Mouse (Mus musculus) heart, postnatal 25 days (tissue): ENCODE measurements around the gene Fgfr2. TPM values are rescaled to one million over a fixed set of nuclear protein-coding genes. Genes with fewer than 3 reads are reported as not detected.

Experiments used
- DNase-seq: peaks from one replicate; pipeline ENCODE4 v3.0.0; 2022; ENCODE audit warnings: low spot score
- intact Hi-C: fragments of 180-260 bp; cut with DNase I; formaldehyde crosslinking; loops from one replicate; pipeline ENCODE4 v1.15.1; 2025
- total RNA-seq, 2 experiments: library from RNA; stranded (reverse); gene quantifications; 2 replicates each; pipeline ENCODE4 v1.2.3; 2021

Fgfr2 gene
- total RNA-seq, 2 experiments from 2014 or later, result 1.7 to 1.8 TPM

- intact Hi-C loops, result loop anchor here (2.0 kb wide), 1 partner anchor 25 kb away; no protein-coding TSS in a partner anchor
- no peak for DNase-seq
Measured at GRCm38 (mm10) chr7:133093731-133094130, 29.4 kb downstream of the Fgfr2 start.

- no peak for DNase-seq
- intact Hi-C loops, result no loop called here
Measured at GRCm38 (mm10) chr7:133090641-133091040, 32.5 kb downstream of the Fgfr2 start.

GRCm38 (mm10) chr7:133089621-133090260, 33.4 kb downstream of the Fgfr2 start:
- DNase-seq, result no peak
- intact Hi-C loops, result no loop called here

DNA sequence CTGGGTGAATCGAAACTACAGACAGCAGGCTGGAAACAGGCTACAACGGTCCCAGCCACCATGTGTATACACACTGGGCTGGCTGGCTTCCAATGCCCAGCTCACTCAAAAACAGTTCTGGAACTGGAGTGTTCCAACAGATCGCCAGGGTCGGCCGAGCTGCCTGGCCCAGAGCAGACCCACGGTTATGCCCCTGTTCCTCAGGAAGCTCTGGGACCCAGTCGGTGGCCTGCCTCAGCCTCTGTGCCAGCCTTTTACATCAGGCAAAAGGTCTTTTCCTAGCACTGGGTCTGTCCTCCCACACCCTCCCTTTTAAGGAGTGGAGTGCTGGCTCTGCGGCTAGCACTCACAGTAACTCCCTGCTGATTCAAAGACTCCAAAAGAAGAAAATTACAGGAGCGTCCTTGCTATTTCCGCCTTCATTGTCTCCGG, 34.3 kb downstream of the Fgfr2 start:
- intact Hi-C loops, result no loop called here
- peak; percentile 39 for DNase-seq

DNA sequence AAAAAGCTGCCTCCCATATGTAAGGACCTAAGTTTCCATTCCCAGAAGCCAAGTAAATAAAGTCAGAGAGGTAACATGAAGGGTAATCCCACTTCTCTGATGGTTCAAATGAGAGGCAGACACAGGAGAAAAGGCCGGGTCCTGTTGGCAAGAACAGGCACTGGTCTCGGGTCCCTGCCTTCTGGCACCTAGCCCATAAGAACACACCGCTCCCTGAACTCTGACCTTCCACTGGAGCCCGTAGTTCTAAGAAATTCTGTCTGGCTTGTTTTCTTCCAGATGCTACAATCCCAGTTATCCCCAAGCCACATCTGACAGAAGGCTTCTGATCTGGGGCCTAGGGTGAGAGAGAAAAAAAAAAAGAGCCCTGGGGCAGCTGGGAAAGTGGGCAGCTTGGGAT, 34.7 kb downstream of the Fgfr2 start:
- intact Hi-C loops, result no loop called here
- DNase-seq, result no peak

GRCm38 (mm10) chr7:133085408-133085807, 37.7 kb downstream of the Fgfr2 start:
- intact Hi-C loops, result no loop called here
- no peak for DNase-seq

DNA sequence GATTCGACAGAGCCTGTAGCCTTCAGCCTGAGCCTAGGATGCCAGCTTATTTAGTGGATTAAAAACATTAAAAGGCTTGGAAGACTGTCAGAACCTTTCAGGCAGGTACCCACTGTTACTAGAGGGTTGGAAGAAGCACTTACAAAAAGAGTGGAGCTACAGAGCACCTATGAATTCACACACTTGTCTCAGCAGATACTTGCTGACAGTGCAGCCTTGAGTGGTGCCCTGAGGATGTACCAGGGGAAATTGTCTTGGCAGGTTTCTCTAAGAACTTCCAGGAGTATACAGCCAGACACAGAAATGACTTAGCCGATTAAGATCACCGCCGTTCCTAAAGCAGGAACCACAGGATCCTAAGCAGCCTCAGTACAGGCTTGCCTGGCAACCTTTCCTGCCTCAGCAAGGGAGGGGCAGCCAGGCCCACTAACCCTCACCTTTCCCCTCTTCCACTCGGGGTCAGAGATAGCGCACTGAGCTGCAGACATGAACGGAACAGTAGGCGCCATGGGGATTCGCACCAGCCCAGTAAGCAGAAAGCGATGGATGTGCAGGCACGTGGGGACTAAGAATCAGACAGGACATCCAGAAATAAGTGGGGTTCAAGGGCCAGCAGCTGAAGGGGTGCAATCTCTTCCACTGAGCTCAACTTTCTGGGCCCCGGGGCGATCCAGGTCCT, 39.1 kb downstream of the Fgfr2 start:
- no peak for DNase-seq
- intact Hi-C loops, result no loop called here

- DNase-seq, result no peak
Measured at GRCm38 (mm10) chr7:133078929-133079328, 44.2 kb downstream of the Fgfr2 start.

GRCm38 (mm10) chr7:133074462-133075133, 48.6 kb downstream of the Fgfr2 start:
- no peak for DNase-seq
- intact Hi-C loops, result loop anchor here (5.0 kb wide), 1 partner anchor 48 kb away; the partner anchor contains the start of genes Ctbp2 and Fgfr2

More at GRCm38 (mm10) chr7:133078929-133079328, 44.2 kb downstream of the Fgfr2 start:
- intact Hi-C loops, result loop anchor here (5.0 kb wide), 1 partner anchor 43 kb away; the partner anchor contains the start of genes Ctbp2 and Fgfr2

- DNase-seq, result no peak
- intact Hi-C loops, result no loop called here
Measured at GRCm38 (mm10) chr7:133073147-133073651, 50.0 kb downstream of the Fgfr2 start.

DNA sequence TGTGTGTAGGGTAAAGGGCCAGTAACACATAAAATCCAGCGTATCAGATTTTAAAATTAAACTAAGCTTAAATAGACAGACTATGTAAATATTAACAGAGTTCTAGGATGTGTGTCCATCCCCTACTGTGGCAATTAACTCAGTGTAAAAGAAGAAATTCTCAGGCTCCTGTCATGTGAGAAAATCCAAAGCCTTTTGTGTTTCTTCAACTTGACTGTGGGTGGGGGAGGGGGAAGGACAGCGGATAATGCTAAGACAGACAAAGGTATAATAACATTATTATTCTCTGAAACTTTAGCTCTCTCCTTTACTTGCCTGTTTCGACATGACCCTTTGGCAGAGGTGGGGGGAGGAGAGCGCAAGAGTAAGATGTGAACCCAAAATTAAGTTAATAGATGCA, 50.6 kb downstream of the Fgfr2 start:
- intact Hi-C loops, result no loop called here
- DNase-seq, result no peak

DNA sequence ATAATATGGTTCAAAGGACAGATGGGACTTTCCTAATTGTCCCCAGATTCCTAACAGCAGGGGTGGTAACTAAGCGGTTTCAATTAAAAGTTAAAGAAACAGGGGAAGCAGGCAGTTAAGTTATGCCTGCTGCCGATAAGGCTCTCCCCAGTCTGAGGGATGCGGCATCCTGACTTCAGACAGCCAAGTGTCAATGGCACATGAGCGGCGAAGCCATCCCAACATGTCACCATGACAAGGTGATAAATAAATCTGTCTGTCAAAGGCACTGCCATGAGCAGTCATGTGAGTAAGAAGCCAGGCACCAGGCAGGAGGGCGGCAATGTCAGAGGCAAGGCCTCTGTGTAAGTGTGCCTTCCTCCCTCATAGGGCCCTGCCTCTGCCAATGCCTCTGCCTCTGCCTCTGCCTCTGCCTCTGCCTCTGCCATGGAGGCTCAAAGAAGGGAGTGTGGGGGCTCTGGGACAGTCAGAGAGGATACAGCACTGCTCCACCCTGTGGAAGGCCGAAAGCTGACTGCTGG, 55.8 kb downstream of the Fgfr2 start:
- intact Hi-C loops, result loop anchor here (2.0 kb wide), 1 partner anchor 35 kb away; no protein-coding TSS in a partner anchor

DNA sequence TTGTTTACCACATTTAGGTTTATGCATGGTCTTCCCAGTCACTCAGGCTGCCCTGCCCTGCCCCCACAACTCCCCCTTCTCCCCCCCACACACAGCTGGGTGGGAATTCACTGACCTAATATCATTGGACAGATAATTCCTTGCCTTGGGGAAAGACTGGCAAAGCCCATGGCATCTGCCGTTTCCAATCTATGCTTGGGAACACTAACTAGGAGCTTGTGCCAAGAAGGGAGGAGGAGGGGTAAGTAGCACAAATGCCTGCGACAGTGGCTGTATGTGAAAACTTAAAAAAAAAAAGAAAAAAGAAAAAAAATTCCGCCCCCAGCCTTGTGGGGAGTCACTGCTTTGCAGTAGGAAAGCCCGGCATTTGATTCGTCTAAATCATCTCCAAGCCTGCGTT, 56.4 kb downstream of the Fgfr2 start:
- DNase-seq, result no peak

More for the DNA sequence above, 55.8 kb downstream of the Fgfr2 start:
- no peak for DNase-seq

GRCm38 (mm10) chr7:133062055-133062454, 61.1 kb downstream of the Fgfr2 start:
- intact Hi-C loops, result no loop called here
- no peak for DNase-seq

More for the DNA sequence above, 56.4 kb downstream of the Fgfr2 start:
- intact Hi-C loops, result loop anchor here (2.0 kb wide), 1 partner anchor 34 kb away; no protein-coding TSS in a partner anchor

DNA sequence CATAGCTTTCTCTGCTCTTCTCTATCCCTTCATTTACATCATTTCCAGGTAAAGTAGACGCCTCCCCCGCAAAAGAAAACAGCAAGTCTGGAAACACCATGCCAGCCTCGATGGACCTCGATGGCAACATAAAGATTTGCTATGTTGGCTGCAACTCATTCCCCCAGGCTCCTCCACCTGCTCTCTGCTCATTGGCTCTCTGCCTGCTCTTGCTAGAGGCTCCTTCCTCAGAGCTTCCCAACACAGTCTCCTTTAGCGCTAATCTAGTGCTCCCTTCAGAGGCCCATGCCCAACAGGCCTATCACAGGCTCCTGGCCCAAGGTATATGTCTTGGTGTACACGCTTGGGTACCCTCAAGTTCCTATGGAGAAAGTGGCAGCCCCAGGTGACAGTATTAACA, 63.0 kb downstream of the Fgfr2 start:
- intact Hi-C loops, result no loop called here
- DNase-seq, result no peak

GRCm38 (mm10) chr7:133059517-133060104, 63.5 kb downstream of the Fgfr2 start:
- intact Hi-C loops, result no loop called here
- DNase-seq, result no peak

GRCm38 (mm10) chr7:133059150-133059509, 64.0 kb downstream of the Fgfr2 start:
- no peak for DNase-seq
- intact Hi-C loops, result no loop called here

DNA sequence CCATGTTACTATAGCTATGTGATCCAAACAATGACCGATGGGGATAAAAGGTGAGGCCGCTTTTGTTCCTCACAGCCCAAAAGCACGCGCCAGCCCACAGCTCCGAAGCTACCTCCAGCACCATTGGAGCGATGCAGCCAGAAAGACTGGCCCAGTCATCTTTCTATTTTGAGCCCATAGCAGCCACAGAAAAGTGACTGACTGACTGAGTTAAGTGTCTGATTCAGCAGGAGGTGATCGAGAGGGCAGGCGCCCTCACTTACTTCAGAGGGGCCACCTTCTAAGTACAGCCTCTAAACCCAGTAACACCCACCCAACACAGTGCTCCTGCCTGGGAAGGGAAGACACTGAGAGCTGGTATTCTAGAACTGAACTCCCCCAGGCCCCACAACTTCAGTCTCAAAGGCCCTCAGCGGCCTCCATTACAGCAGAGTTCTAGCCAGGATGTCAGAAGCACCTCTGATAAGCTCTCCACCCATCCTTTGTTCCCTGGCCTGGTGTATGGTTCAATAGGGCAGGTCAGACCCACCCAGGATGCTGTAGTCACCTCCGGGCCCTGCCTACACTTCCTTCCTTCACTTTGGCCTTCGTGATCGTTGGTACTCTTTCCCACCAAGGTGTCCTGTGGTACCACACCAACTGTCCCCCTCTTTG, 64.5 kb downstream of the Fgfr2 start:
- DNase-seq, result no peak
- intact Hi-C loops, result no loop called here

DNA sequence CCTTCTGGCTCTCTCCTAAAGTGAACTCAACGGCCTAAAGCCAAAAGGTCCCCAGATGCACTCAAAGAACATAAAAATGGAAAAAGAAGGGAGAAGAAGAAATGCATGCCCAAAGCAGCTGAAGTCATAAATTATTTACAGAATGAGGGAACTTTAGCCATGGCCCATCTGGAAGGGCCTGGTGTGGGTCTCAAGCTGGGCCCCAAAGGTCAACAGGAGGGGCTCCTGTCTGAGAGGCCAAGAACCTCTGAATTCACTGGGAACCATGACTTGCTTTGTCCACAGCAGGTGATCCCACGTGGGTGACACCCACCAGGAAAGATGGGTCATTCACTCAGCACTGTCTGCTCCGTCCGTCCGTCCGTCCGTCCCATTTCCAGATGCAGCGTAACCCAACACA, 66.2 kb downstream of the Fgfr2 start:
- intact Hi-C loops, result no loop called here
- no peak for DNase-seq
